Mouse (Mus musculus) heart, postnatal 10 days (tissue): ENCODE results near the gene Bcl11a. TPM values are rescaled to one million over a fixed set of nuclear protein-coding genes. Genes with fewer than 3 reads are reported as not detected.
A peak's percentile ranks its signal among the peaks of the same experiment; 100 is the strongest.
"Not testable (repeated sequence)": the region's sequence is repeated elsewhere in the genome, so short reads cannot be mapped to it uniquely, and the experiment has no call there.

Experiments
- DNase-seq, 2 experiments: peaks; one replicate each; pipeline ENCODE4 v3.0.0; 2021
- intact Hi-C: fragments of 180-260 bp; cut with DNase I; formaldehyde crosslinking; loops from one replicate; pipeline ENCODE4 v1.15.1; 2025
- total RNA-seq, 2 experiments: library from RNA; stranded (reverse); gene quantifications; 2 replicates each; pipeline ENCODE4 v1.2.3; 2021

Bcl11a gene
- total RNA-seq, 2 experiments from 2014 or later = 4.4 to 7.4 TPM

- DNase-seq, intact Hi-C loops: not testable (repeated sequence)
Measured at GRCm38 (mm10) chr11:24128880-24129279, 51.0 kb downstream of the Bcl11a start.

GRCm38 (mm10) chr11:24129358-24130185 lies 51.7 kb downstream of the Bcl11a start:
- no peak for DNase-seq
- intact Hi-C loops = no loop called here

- intact Hi-C loops = no loop called here
- no peak for DNase-seq
Measured at GRCm38 (mm10) chr11:24130186-24130760, 52.4 kb downstream of the Bcl11a start.

- intact Hi-C loops = no loop called here
- DNase-seq = no peak
Measured at GRCm38 (mm10) chr11:24131818-24132217, 54.0 kb downstream of the Bcl11a start.

GRCm38 (mm10) chr11:24132358-24132757 lies 54.5 kb downstream of the Bcl11a start:
- no peak for DNase-seq
- intact Hi-C loops = no loop called here

GRCm38 (mm10) chr11:24132853-24133252 lies 55.0 kb downstream of the Bcl11a start:
- intact Hi-C loops = no loop called here
- no peak for DNase-seq

- DNase-seq = no peak
- intact Hi-C loops = no loop called here
Measured at GRCm38 (mm10) chr11:24133484-24133883, 55.6 kb downstream of the Bcl11a start.

GRCm38 (mm10) chr11:24133928-24134327 lies 56.1 kb downstream of the Bcl11a start:
- intact Hi-C loops = no loop called here
- DNase-seq = no peak

- intact Hi-C loops = no loop called here
- no peak for DNase-seq
Measured at GRCm38 (mm10) chr11:24135244-24135643, 57.4 kb downstream of the Bcl11a start.

- intact Hi-C loops = no loop called here
- no peak for DNase-seq
Measured at GRCm38 (mm10) chr11:24136084-24136785, 58.4 kb downstream of the Bcl11a start.

- intact Hi-C loops = no loop called here
- no peak for DNase-seq
Measured at GRCm38 (mm10) chr11:24137891-24138290, 60.0 kb downstream of the Bcl11a start.

- no peak for DNase-seq
- intact Hi-C loops = no loop called here
Measured at GRCm38 (mm10) chr11:24138600-24139375, 60.9 kb downstream of the Bcl11a start.

GRCm38 (mm10) chr11:24139432-24139831 lies 61.6 kb downstream of the Bcl11a start:
- intact Hi-C loops = no loop called here
- no peak for DNase-seq

- no peak for DNase-seq
- intact Hi-C loops = no loop called here
Measured at GRCm38 (mm10) chr11:24139952-24140351, 62.1 kb downstream of the Bcl11a start.

- intact Hi-C loops = no loop called here
- DNase-seq = no peak
Measured at GRCm38 (mm10) chr11:24140948-24141347, 63.1 kb downstream of the Bcl11a start.

GRCm38 (mm10) chr11:24141479-24142251 lies 63.8 kb downstream of the Bcl11a start:
- intact Hi-C loops = no loop called here
- no peak for DNase-seq

- peak; percentile 10 to 21 for DNase-seq
- intact Hi-C loops = no loop called here
Measured at GRCm38 (mm10) chr11:24142316-24142715, 64.5 kb downstream of the Bcl11a start.

- intact Hi-C loops = no loop called here
- peak; percentile 9 to 12 for DNase-seq
Measured at GRCm38 (mm10) chr11:24144159-24144946, 66.5 kb downstream of the Bcl11a start.

GRCm38 (mm10) chr11:24146034-24146433 lies 68.2 kb downstream of the Bcl11a start:
- intact Hi-C loops = no loop called here
- DNase-seq = no peak
